Mouse (Mus musculus) forebrain, embryonic 15.5 days (tissue): ENCODE results near the gene Inpp4b. TPM values are rescaled to one million over a fixed set of nuclear protein-coding genes. Genes with fewer than 3 reads are reported as not detected.

Experiments
- ATAC-seq: fragments of 200-750 bp; cut with Nextera tagmentation; replicated peaks from 2 replicates; pipeline ENCODE4 v1.8.0; 2017; ENCODE audit warnings: mild to moderate bottlenecking, moderate TSS enrichment, moderate library complexity
- H3K27ac ChIP-seq: fragments of 300-500 bp; sonication (generic); replicated peaks from 2 replicates; pipeline ENCODE4 v1.5.1; 2015; ENCODE audit warnings: mild to moderate bottlenecking, inconsistent platforms
- H3K27me3 ChIP-seq: fragments of 300-500 bp; sonication (generic); 2 replicates; pipeline ENCODE4 v1.6.1; 2015; ENCODE audit warnings: inconsistent platforms
- H3K36me3 ChIP-seq: fragments of 300-500 bp; sonication (generic); 2 replicates; pipeline ENCODE4 v1.6.1; 2015; ENCODE audit warnings: mild to moderate bottlenecking, inconsistent platforms
- H3K4me1 ChIP-seq: fragments of 300-500 bp; sonication (generic); 2 replicates; pipeline ENCODE4 v1.6.1; 2015; ENCODE audit warnings: inconsistent platforms
- H3K4me2 ChIP-seq: fragments of 300-500 bp; sonication (generic); replicated peaks from 2 replicates; pipeline ENCODE4 v1.6.1; 2015; ENCODE audit warnings: mild to moderate bottlenecking, inconsistent platforms
- H3K4me3 ChIP-seq: fragments of 300-500 bp; sonication (generic); 2 replicates; pipeline ENCODE4 v1.5.1; 2015; ENCODE audit warnings: mild to moderate bottlenecking, inconsistent platforms
- H3K9ac ChIP-seq: fragments of 300-500 bp; sonication (generic); replicated peaks from 2 replicates; pipeline ENCODE4 v1.6.1; 2015; ENCODE audit warnings: mild to moderate bottlenecking, inconsistent platforms
- H3K9me3 ChIP-seq: fragments of 300-500 bp; sonication (generic); 2 replicates; pipeline ENCODE4 v1.6.1; 2016; ENCODE audit warnings: inconsistent platforms
- WGBS: fragments of 180-500 bp; shearing (Covaris S2); methylation state at CpG from one replicate; pipeline ENCODE4 v1.1.7; 2015; ENCODE audit warnings: mixed read lengths; 5-methylcytosine and 5-hydroxymethylcytosine counted together
- polyA plus RNA-seq: library from polyadenylated mRNA; unstranded; fragments of >200 nt; fragmentation: Nextera tagmentation; extraction: Ambion mirVana; gene quantifications from 2 replicates; pipeline ENCODE4 v1.2.1, GENCODE M21; 2015

Gene Inpp4b
- polyA plus RNA-seq, 1 experiment from 2014 or later, result 5.0 TPM

DNA sequence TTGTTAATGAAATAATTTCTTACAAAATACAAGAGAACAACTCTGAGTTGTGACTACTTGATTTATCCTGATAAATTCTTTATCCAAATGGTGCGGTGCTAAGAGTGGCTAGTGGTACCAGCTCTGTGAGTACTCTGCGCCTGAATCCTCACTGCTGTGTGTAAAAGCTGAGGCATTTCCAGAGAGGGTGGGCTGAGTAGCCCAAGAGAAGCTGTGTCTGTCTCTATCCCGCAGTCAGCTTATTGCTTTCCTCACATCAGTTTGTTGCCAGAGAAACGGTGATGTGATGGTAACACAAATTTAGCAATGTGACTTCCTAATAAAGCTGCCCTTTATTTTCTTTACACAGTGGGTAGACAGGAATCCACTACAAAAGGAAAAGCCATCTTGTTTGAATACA is 29.5 kb downstream of the Inpp4b start:
- no peak for ATAC-seq
- Histone ChIP-seq H3K36me3 (no peaks in the 10 kb centered on the region), H3K27me3 (no peaks in the 10 kb centered on the region), H3K9ac (no peak overlapping the region), H3K4me1 (no peaks in the 10 kb centered on the region), H3K27ac (no peak overlapping the region), H3K4me2 (no peak overlapping the region), H3K4me3 (no peak overlapping the region), H3K9me3 (no peaks in the 10 kb centered on the region)
- 59% methylated on average over 4 of the region's 4 CpGs for WGBS

DNA sequence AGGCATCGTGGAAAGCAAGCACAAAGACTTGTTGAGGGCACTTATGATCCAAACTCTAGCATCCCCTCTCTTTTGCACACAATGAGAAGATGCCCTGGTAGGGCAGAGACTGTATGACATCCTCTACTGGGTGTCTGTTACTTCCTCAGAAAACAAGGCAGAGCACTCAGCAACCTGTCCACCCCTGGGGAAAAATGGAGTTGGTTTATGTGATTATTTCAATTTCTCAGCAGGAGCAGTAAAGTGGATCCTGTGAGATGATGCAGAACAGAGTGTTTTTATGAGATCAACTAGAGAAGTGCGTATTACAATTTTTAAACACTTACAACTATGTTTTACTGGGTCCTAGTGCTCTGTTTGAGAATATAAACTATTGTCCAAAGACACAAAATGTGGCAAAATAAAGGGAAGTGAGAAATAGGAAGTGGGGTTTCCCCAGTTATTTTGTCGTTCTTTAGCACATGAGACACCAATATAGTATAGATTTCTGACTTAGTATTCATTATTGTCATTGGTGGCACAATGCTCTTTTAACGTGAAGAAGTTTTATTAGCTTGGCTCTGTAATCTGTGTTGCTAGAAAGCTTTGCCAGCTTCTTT is 32.6 kb downstream of the Inpp4b start:
- 83% methylated on average over 4 of the region's 4 CpGs for WGBS
- Histone ChIP-seq H3K9me3 (no peaks in the 10 kb centered on the region), H3K27ac (no peak overlapping the region), H3K36me3 (no peaks in the 10 kb centered on the region), H3K4me2 (no peak overlapping the region), H3K9ac (no peak overlapping the region), H3K4me3 (no peak overlapping the region), H3K27me3 (no peaks in the 10 kb centered on the region), H3K4me1 (no peaks in the 10 kb centered on the region)
- no peak for ATAC-seq

DNA sequence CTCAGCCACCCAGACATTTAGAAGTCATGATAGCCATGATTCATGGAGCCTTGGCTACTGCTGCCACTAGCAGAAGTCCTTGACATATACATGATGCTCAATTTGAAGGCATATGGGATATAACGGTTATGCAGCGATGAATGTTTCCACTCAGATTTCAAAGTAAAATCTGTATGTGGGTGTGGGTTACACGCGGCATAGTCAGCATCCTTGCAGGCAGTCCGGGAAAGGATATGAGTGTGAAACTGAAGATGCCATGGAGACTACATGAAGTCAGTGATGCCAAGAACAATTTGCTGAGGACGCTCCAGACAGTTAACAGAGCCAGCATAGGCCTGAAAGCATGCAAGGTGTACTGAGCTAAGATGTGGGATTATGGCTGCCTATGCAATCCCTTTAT is 46.6 kb downstream of the Inpp4b start:
- WGBS, result 93% methylated on average over 6 of the region's 6 CpGs
- no peaks in the 10 kb centered on the region for H3K36me3 ChIP-seq
- no peak for ATAC-seq
- no peak overlapping the region for H3K4me2 ChIP-seq
- H3K4me1 ChIP-seq, result no peaks in the 10 kb centered on the region
- H3K27me3 ChIP-seq, result no peaks in the 10 kb centered on the region
- no peak overlapping the region for H3K4me3 ChIP-seq
- no peak overlapping the region for H3K9ac ChIP-seq
- H3K27ac ChIP-seq, result no peak overlapping the region
- H3K9me3 ChIP-seq, result no peaks in the 10 kb centered on the region

DNA sequence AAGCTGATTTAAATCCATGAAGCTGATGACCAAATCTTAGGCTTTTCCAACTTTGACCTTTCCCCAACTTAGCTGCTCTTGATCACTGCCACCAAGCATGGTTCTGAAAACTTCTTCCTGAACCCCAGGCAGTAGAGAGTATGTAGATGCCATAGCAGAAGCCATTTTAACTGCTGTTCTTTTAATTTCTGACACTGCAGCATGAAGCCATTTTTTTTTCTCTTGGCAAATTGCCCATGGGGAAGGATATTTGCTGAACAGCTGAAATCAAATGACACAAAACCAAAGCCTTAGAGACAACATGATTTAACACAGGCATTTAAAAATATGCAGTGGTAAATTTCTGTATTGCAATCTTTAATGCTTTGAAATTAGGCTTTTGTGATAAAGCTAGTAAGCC is 56.7 kb downstream of the Inpp4b start:
- no peaks in the 10 kb centered on the region for H3K36me3 ChIP-seq
- no peak overlapping the region for H3K4me2 ChIP-seq
- H3K9ac ChIP-seq, result no peak overlapping the region
- no peaks in the 10 kb centered on the region for H3K9me3 ChIP-seq
- no peaks in the 10 kb centered on the region for H3K27me3 ChIP-seq
- no peak overlapping the region for H3K27ac ChIP-seq
- ATAC-seq, result no peak
- H3K4me1 ChIP-seq, result no peaks in the 10 kb centered on the region
- H3K4me3 ChIP-seq, result no peak overlapping the region

DNA sequence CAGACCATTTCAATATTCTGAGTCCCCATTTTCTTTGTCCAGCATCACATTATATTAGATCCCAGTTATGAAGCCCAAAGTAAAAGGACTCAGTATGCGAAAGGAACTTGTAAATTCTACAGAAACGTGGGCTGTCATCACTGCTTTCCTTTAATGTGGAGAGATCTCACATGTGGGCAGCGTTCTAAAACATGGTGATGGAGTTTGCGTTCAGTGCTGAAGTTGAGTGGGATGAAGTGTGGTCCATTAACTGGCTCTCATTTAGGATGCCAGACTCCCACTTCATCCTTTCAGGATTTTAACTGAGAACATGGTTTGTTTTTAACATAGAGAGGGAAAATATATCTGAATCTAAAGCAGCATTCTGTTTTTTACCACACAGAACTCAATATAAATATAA is 57.1 kb downstream of the Inpp4b start:
- no peak overlapping the region for H3K9ac ChIP-seq
- WGBS, result 84% methylated on average over 4 of the region's 4 CpGs
- H3K27ac ChIP-seq, result no peak overlapping the region
- H3K27me3 ChIP-seq, result no peaks in the 10 kb centered on the region
- H3K4me3 ChIP-seq, result no peak overlapping the region
- no peaks in the 10 kb centered on the region for H3K9me3 ChIP-seq
- H3K36me3 ChIP-seq, result no peaks in the 10 kb centered on the region
- H3K4me1 ChIP-seq, result no peaks in the 10 kb centered on the region
- no peak overlapping the region for H3K4me2 ChIP-seq
- no peak for ATAC-seq

DNA sequence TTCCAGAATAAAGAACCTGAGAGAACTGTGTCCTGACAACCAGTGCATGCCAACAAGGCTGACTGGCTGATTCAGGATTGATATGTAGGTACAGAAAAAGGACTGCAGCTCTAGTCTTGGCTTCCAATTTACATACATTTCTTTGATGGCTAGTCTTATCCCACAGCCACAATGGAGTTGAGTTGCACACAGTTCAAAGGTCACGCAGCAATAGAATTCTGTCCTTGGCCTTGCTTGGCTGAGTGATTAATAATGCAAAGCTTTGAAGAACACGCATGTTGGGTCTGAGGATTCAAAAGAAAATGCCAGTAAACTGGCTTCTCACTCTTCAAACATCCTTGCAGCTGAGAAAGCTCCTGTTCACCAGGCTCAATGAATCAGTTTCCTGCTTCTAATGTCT is 70.4 kb downstream of the Inpp4b start:
- Histone ChIP-seq H3K4me1 (no peaks in the 10 kb centered on the region), H3K4me3 (no peak overlapping the region), H3K9ac (no peak overlapping the region), H3K9me3 (no peaks in the 10 kb centered on the region), H3K27ac (no peak overlapping the region), H3K4me2 (no peak overlapping the region), H3K27me3 (no peaks in the 10 kb centered on the region), H3K36me3 (no peaks in the 10 kb centered on the region)
- ATAC-seq, result no peak
- 73% methylated on average over 2 of the region's 2 CpGs for WGBS

DNA sequence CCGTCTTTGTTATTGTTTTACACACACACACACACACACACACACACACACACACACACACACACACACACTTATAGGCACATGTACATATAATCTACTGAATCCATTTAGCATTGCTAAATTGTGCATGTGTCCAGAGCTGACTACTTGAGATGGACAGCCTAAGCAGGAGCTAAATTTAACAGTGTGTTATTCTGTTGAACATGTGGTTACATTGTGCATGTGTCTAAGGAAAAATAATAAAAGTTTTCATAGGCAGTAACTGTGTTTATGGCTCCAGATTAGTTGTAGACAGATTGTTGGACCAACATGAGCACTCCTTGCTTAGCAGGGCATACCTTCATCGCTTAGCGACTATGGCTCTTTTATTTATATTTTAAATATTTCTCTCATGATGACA is 101.6 kb downstream of the Inpp4b start:
- no peak overlapping the region for H3K4me2 ChIP-seq
- H3K36me3 ChIP-seq, result no peaks in the 10 kb centered on the region
- no peak for ATAC-seq
- no peak overlapping the region for H3K9ac ChIP-seq
- no peaks in the 10 kb centered on the region for H3K9me3 ChIP-seq
- H3K27me3 ChIP-seq, result no peaks in the 10 kb centered on the region
- WGBS, result 93% methylated on average over 3 of the region's 3 CpGs
- no peaks in the 10 kb centered on the region for H3K4me1 ChIP-seq
- no peak overlapping the region for H3K4me3 ChIP-seq
- no peak overlapping the region for H3K27ac ChIP-seq

DNA sequence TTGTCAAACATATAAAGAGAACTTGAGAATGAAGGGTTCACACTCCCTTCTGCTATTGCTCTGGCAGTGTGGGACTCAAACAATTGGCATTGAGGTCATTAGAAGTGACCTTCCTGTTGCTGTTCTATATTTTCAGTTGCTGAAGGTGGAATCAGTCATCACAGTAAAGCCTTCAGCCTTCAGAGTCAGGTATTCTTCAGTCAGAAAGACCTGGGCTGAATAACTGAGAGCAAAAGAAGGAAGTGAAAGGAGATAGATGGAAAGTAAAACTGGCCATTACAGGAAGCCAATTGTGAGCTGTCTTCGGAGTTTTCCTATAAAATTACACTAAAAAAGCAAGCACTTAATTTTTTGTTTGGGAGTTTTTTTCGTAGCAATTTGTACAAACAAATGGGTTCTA is 107.4 kb downstream of the Inpp4b start:
- no peak overlapping the region for H3K9ac ChIP-seq
- 0 out of 2 replicates have a peak, but pooled peaks cover 5% of the 10 kb centered on the region for H3K4me1 ChIP-seq
- no peaks in the 10 kb centered on the region for H3K36me3 ChIP-seq
- H3K27me3 ChIP-seq, result no peaks in the 10 kb centered on the region
- WGBS, result 75% methylated on average over 2 of the region's 2 CpGs
- H3K4me3 ChIP-seq, result no peak overlapping the region
- no peak overlapping the region for H3K4me2 ChIP-seq
- H3K9me3 ChIP-seq, result no peaks in the 10 kb centered on the region
- ATAC-seq, result no peak
- no peak overlapping the region for H3K27ac ChIP-seq

DNA sequence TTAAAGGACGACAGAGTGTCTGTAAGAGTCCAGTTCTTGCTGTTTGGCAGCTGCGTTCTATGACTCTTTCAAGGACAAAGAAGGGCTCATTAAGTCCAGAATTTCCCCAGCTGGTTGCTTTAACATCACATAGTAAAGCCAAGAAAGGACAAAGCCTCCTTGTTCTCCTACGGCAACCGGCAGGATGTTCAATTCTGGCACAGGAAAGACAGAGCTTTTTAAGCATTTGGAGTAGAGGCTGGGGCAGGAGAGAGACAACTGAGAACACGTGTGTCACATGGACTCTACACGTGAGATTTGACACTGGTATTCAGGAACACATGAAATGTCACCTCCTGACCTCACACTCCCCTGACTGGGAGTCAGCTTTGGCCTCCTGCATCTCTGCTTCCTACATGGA is 109.7 kb downstream of the Inpp4b start:
- Histone ChIP-seq H3K4me2 (no peak overlapping the region), H3K27ac (no peak overlapping the region), H3K9me3 (no peaks in the 10 kb centered on the region), H3K4me3 (no peak overlapping the region), H3K4me1 (0 out of 2 replicates have a peak, but pooled peaks cover 5% of the 10 kb centered on the region), H3K9ac (no peak overlapping the region), H3K27me3 (no peaks in the 10 kb centered on the region), H3K36me3 (no peaks in the 10 kb centered on the region)
- 9% methylated on average over 6 of the region's 6 CpGs for WGBS
- ATAC-seq, result no peak

DNA sequence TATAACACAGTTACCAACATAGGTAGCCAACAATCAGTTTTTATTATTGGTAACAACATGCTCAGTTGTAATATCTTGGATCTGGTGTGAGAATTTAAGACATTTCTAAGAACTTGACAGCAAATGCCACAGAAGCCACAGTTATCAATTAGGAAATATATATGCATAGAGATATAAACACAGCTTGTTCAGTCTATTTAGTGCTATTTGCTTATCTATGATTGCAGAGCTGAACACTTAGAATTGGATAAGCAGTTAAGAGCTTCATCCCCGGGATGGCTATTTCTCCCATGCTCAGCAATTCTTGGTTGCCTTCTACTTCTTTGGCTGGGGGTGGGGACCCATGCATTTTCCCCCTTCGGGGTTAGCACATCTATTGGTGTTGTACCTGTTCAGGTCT is 112.5 kb downstream of the Inpp4b start:
- Histone ChIP-seq H3K9me3 (no peaks in the 10 kb centered on the region), H3K36me3 (no peaks in the 10 kb centered on the region), H3K4me1 (0 out of 2 replicates have a peak, but pooled peaks cover 5% of the 10 kb centered on the region), H3K4me2 (no peak overlapping the region), H3K9ac (no peak overlapping the region), H3K27me3 (no peaks in the 10 kb centered on the region), H3K4me3 (no peak overlapping the region), H3K27ac (no peak overlapping the region)
- 83% methylated on average over 2 of the region's 2 CpGs for whole genome bisulfite sequencing
- ATAC-seq, result no peak

DNA sequence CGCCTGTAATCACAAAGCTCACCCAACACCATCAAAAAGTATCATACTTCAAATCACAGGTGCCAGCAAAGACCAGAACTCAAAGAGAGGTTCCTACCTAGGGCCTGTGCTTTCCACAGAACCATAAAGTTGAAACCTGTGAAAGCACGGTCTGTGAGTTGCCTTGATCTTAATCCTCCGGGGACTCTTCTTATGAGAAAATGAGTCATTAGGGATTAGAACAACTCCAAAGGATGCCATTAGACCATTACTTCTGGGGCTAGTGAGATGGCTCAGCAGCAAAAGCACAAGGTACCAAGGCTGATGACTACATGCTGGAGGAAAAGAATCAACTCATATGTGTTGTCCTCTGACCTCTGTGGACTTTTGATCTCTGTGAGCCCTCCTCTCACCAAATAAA is 121.4 kb downstream of the Inpp4b start:
- H3K4me3 ChIP-seq, result no peak overlapping the region
- H3K27me3 ChIP-seq, result no peaks in the 10 kb centered on the region
- H3K36me3 ChIP-seq, result no peaks in the 10 kb centered on the region
- H3K27ac ChIP-seq, result no peak overlapping the region
- no peak for ATAC-seq
- H3K4me1 ChIP-seq, result no peaks in the 10 kb centered on the region
- no peaks in the 10 kb centered on the region for H3K9me3 ChIP-seq
- no peak overlapping the region for H3K9ac ChIP-seq
- no peak overlapping the region for H3K4me2 ChIP-seq
- 78% methylated on average over 3 of the region's 3 CpGs for WGBS

DNA sequence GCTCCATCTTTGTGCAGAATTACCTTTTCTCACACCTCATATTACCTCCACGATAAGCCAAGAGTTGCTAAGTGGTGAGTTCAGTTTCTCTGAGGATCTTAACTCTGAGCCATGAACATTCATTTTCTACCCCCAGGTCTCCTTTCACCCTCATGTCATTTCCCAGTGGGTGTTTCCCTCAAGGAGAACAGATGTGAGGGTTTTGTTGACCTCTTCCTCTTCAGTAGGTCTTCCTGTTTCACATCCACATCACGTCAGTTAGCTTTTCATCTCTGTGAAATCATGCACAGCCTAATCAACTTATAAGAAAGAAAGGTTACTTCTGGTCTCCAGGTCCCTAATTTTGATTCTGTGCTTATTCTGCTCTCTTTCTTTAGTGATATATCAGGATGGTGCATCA is 124.4 kb downstream of the Inpp4b start:
- Histone ChIP-seq H3K9ac (no peak overlapping the region), H3K4me2 (no peak overlapping the region), H3K27ac (no peak overlapping the region), H3K27me3 (no peaks in the 10 kb centered on the region), H3K9me3 (no peaks in the 10 kb centered on the region), H3K4me1 (no peaks in the 10 kb centered on the region), H3K36me3 (no peaks in the 10 kb centered on the region), H3K4me3 (no peak overlapping the region)
- ATAC-seq, result no peak
- WGBS, result 82% methylated on average over 2 of the region's 2 CpGs

DNA sequence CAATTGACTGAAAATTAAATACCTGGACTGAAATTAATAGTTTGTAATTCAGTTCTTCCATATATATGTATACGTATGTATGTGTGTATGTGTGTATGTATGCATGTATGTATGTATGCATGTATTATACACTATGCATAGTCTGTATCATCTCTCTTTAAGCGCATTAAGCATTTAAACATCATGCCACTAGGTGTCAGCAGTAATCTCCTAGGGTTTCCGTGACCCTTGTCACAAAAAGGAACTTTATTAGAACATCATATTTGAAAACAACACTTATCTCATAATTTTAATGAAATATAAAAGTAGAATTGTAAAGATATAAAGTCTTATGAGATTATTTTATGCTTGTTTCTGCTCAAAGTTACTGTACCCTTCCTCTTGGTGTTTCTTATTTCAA is 136.3 kb downstream of the Inpp4b start:
- peak; percentile 64 for ATAC-seq
- 28% methylated on average over 3 of the region's 3 CpGs for WGBS
- no peak overlapping the region for H3K27ac ChIP-seq

More for the DNA sequence above, 136.3 kb downstream of the Inpp4b start:
- H3K36me3 ChIP-seq, result no peaks in the 10 kb centered on the region
- H3K4me3 ChIP-seq, result no peak overlapping the region
- H3K27me3 ChIP-seq, result no peaks in the 10 kb centered on the region
- H3K9me3 ChIP-seq, result no peaks in the 10 kb centered on the region
- no peaks in the 10 kb centered on the region for H3K4me1 ChIP-seq
- no peak overlapping the region for H3K4me2 ChIP-seq
- H3K9ac ChIP-seq, result no peak overlapping the region
